Mouse (Mus musculus): Measurements from ENCODE around the gene Ahdc1. TPM values are rescaled to one million over a fixed set of nuclear protein-coding genes. Genes with fewer than 3 reads are reported as not detected.

Ahdc1 gene
- total and polyA plus RNA-seq, 3 experiments: 2.5 to 8.8 TPM; not detected in 1

DNA sequence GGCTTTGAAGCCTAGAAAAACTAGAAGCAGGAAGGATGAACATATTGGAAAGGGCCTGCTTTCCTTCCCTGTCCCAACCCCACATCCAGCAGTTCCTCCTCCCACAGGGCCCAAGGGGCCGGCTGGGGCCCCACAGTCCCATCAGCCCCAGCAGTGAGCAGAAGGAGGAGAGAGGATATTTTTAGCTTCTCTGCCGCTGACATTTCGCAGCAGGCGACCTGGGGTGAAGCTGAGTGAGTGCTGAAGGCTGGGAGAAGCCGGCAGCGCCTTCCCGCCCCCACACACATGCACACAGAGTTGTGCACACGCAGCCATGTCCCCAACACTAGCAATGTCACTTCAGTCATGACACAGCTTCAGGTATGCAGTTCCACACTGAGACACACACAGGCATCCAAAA lies 76.8 kb downstream of the Ahdc1 start:
- Histone ChIP-seq H3K27me3 (ENCODE audit: control insufficient read depth in 1 of 2, insufficient read depth in 2 of 2, low read length in 2 of 2) (peaks cover 0 to 3% of the 10 kb centered on the region in 2 experiments; a peak in 2 of 4 replicates), H3K79me2 (ENCODE audit: control insufficient read depth, insufficient read depth, low read length, poor library complexity) (no peaks in the 10 kb centered on the region), H3K9me3 (replicated peaks; ENCODE audit: insufficient read depth, low read length) (no peaks in the 10 kb centered on the region), H3K4me3 (ENCODE audit: control insufficient read depth in 1 of 2, insufficient read depth in 1 of 2, low read depth in 2 of 2, low read length in 2 of 2) (no peak overlapping the region), H3K4me1 (ENCODE audit: control insufficient read depth in 1 of 2, insufficient read depth in 2 of 2, low read length in 2 of 2) (peaks cover 0 to 7% of the 10 kb centered on the region in 2 experiments; a peak in 2 of 4 replicates), H3K27ac (ENCODE audit: control insufficient read depth, low read depth, low read length) (no peak overlapping the region), H3K9ac (ENCODE audit: control insufficient read depth, low read depth, low read length, poor library complexity, severe bottlenecking) (no peak overlapping the region), H3K36me3 (ENCODE audit: control insufficient read depth in 1 of 2, insufficient read depth in 2 of 2, low read length in 2 of 2) (no peaks in the 10 kb centered on the region)
- DNase-seq (ENCODE audit: low read depth, low spot score): no peak
- TF ChIP-seq JUND (IDR thresholded peaks at IDR 0.05; ENCODE audit: low read depth, low read length) (no peak), MAX (IDR thresholded peaks at IDR 0.05; ENCODE audit: low read length) (no peak), TBP (IDR thresholded peaks at IDR 0.05; ENCODE audit: low read depth, low read length) (no peak)

DNA sequence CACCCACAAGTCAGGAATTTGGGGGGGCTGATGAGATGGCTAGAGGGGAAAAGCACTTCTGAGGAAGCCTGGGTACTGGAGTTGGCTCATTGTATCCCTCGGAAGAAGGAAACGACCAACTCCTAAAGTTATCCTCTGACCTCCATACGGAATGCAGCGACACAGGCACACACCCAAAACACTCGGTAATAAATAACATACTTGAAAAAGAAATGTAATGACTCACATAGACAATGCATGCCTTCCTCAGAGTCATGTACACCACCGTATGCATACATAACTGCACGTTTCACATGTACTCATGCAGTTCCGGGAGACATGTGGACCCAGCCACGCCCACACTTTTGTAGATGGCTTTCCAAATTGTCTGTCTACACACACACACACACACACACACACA lies 78.3 kb downstream of the Ahdc1 start:
- H3K27me3 ChIP-seq (ENCODE audit: control insufficient read depth in 1 of 2, insufficient read depth in 2 of 2, low read length in 2 of 2): peaks cover 0 to 3% of the 10 kb centered on the region in 2 experiments; a peak in 2 of 4 replicates
- no peak for DNase-seq (ENCODE audit: low read depth, low spot score)
- H3K9ac ChIP-seq (ENCODE audit: control insufficient read depth, low read depth, low read length, poor library complexity, severe bottlenecking): no peak overlapping the region
- H3K27ac ChIP-seq (ENCODE audit: control insufficient read depth, low read depth, low read length): no peak overlapping the region
- no peaks in the 10 kb centered on the region for H3K9me3 ChIP-seq (replicated peaks; ENCODE audit: insufficient read depth, low read length)
- H3K36me3 ChIP-seq (ENCODE audit: control insufficient read depth in 1 of 2, insufficient read depth in 2 of 2, low read length in 2 of 2): peaks cover 0 to 2% of the 10 kb centered on the region in 2 experiments; a peak in 1 of 4 replicates
- TF ChIP-seq ZC3H11A (IDR thresholded peaks at IDR 0.05; ENCODE audit: low read depth, low read length) (no peak), POLR2AphosphoS5 (IDR thresholded peaks at IDR 0.05; ENCODE audit: borderline replicate concordance, low read depth, low read length) (no peak), BHLHE40 (IDR thresholded peaks at IDR 0.05; ENCODE audit: borderline replicate concordance, low read depth, low read length) (no peak), HCFC1 (IDR thresholded peaks at IDR 0.05; ENCODE audit: low read depth, low read length) (no peak), E2F4 (IDR thresholded peaks at IDR 0.05; ENCODE audit: borderline replicate concordance, low read depth, low read length) (no peak), CTCF (IDR thresholded peaks at IDR 0.05 in 2 of 3, conservative IDR thresholded peaks at IDR 0.05 in 1 of 3; ENCODE audit: control insufficient read depth in 1 of 3, insufficient read depth in 1 of 3, low read depth in 2 of 3, low read length in 3 of 3, poor library complexity in 1 of 3, severe bottlenecking in 1 of 3) (no peak), MAX (IDR thresholded peaks at IDR 0.05; ENCODE audit: low read length) (no peak), TAL1 (IDR thresholded peaks at IDR 0.05; ENCODE audit: low read length) (no peak), MAFK (IDR thresholded peaks at IDR 0.05; ENCODE audit: borderline replicate concordance, low read depth, low read length) (no peak), MXI1 (IDR thresholded peaks at IDR 0.05; ENCODE audit: low read depth, low read length) (no peak), ZMIZ1 (IDR thresholded peaks at IDR 0.05; ENCODE audit: low read depth, low read length) (no peak), ETS1 (IDR thresholded peaks at IDR 0.05; ENCODE audit: low read depth, low read length) (no peak), JUND (IDR thresholded peaks at IDR 0.05; ENCODE audit: low read depth, low read length) (no peak), RCOR1 (IDR thresholded peaks at IDR 0.05; ENCODE audit: low read depth, low read length) (no peak)
- peaks cover 0 to 7% of the 10 kb centered on the region in 2 experiments; a peak in 3 of 4 replicates for H3K4me1 ChIP-seq (ENCODE audit: control insufficient read depth in 1 of 2, insufficient read depth in 2 of 2, low read length in 2 of 2)
- H3K79me2 ChIP-seq (ENCODE audit: control insufficient read depth, insufficient read depth, low read length, poor library complexity): no peaks in the 10 kb centered on the region
- no peak overlapping the region for H3K4me3 ChIP-seq (ENCODE audit: control insufficient read depth in 1 of 2, insufficient read depth in 1 of 2, low read depth in 2 of 2, low read length in 2 of 2)

All from MEL (cell line).